Mouse (Mus musculus) heart, adult 11 months (tissue): Measurements from ENCODE around the gene 2700081O15Rik.
"Not testable (repeated sequence)": the region's sequence is repeated elsewhere in the genome, so short reads cannot be mapped to it uniquely, and the experiment has no call there.

ENCODE experiments used
- DNase-seq: peaks from one replicate; pipeline ENCODE4 v3.0.0; 2022

2700081O15Rik gene

DNA sequence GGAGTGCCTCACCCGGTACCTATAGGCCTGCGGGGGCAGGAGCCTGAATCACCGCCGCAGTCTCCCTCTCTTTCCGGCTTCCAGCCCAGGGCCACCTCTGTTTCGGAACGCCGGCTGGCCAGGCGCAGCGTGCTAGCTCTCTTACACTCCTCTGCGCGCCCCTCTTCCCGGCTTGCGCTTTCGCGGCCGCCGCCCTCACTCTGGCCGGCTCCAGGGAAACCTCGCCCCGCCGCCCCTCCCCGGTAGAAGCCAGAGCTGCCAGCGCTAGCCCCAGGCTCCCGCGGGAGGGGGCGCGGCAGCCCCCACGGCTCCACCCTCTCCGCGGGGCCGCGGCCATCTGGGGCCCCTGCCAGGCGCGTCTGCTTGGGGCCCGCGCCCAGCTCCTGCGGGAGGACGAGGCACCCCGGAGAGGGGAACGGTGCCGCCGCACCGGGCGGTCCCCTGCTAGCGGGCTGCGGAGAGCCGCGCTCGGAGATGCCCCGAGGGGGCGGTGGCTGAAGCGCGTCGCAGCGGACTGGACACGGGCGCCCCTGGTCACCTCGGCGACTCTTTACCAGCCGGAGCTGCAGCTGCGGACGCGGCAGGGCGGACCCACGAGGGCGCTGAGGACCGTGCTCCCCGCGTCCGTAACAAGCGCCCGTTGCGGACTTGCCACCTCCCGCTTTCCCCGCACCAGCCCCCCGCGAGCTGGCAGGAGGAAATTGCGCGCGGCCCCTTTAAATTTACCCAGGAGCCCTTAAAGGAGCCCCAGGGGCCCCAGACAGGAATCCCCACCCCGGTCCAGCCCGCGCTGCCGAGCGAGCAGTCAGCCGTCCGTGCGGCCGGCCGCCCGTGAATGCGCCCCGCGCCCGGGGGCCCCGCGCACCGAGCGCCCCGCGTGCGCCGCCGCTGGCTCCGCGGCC, at the start of gene 2700081O15Rik:
Gene 2700081O15Rik, plus strand, starts transcription at position 792 of the 902 bp plus-strand sequence.
- peak; percentile 99 for DNase-seq

DNA sequence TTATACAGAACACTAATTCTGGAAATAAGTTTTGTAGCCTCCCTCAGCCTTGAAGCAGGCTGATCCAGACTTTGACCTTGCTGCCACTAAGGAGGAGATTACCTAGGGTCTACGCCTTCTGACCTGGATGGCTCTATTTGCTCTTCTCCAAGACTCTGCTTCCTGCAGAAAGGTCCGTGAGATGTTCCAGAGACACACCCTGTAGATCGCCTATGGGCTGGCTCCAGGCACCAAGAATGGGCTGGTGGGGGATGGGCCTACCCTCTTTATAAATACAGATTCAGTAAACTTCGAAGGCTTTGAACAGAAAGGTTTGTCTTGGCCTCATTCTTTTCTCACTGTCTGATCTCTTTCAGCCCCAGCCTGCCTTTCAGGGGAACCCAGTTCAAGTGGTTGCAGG, 48.0 kb upstream of the 2700081O15Rik start:
- DNase-seq, result not testable (repeated sequence)

DNA sequence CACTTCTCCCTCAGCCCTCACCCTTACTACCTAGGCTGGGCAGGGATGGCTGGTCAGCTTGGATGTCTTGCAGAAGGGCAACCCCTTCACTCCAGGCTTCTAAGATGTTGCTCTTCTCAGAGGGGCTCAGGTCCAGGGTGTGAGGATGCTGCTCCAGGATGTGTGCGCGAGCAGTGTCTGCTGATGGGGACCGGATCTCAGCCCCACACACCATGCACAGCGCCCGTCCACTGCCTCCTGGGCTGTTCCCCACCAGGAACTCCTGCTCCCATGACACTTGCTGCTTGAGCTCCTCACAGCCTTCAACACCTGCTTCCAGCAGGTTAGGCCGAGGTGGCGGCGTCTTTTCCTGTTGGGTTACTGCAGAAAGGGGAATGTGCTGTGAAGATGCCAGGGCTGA, 42.9 kb upstream of the 2700081O15Rik start:
- peak; percentile 91 for DNase-seq

DNA sequence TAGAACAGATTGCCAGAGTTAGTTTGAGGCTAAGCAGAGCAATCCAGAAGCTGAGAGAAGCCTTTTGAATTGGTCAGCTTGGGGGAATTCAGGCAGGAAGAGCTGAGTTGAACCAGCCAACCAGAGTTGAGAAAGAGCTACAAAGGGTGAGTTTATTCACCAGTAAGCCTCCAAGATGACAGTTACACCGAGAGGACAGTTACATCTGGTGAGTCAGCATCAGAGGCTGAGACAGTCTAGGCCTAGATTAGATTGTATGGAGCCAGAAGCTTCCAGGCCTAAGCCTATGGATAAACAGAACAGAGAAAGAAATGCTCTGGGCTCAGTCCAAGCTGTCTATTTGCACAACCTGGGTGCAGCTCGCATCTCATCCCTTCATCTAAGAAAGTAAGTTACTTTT, 39.8 kb upstream of the 2700081O15Rik start:
- no peak for DNase-seq

DNA sequence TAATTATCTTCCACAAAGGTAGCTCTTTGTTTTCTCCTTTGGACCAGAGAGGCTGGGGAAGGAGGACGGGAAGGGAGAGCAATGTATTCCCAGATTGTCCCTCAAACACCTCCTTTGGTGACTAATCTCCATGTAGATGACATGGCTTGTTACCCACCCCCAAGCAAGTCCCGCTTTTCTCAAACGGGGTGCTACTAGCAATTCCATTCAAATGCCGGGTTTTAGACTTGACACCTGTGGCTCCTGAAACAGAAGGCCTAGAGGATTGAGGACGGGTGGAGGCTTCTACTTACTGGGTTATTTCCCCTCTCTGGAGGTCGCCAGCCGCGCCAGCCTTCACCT, 35.5 kb upstream of the 2700081O15Rik start:
- DNase-seq, result no peak

DNA sequence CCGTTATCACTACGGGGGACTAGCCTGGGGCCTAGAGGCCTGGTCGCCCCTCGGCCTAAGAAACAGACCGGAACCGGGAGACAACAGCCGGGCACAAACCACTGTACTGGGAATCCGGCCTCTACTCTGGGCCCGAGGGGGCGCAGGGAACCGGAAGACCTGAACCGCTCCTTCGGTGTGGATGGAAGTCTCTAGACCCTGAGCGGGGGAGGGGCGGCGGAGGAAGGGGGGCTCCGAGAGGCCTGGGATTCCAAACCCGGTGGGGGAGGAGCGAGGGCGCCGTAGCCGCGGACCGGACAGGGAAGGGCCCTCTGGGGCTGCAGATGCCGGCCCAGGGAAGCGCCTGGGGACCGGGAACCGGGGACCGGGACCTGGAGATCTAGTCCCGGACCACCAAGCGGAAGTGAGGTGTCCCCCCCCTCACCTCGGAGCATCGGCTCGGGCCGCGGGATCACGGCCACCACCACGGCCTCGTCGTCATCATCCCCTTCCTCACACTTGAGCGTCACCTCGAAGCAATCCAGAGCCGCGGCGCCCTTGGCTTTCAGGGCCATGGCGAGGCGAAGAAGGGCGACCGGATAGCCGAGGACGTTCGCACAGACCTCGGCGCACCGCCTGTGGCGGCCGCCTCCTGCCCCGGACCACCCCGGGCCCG, 35.0 kb upstream of the 2700081O15Rik start:
- DNase-seq, result peak; percentile 98

DNA sequence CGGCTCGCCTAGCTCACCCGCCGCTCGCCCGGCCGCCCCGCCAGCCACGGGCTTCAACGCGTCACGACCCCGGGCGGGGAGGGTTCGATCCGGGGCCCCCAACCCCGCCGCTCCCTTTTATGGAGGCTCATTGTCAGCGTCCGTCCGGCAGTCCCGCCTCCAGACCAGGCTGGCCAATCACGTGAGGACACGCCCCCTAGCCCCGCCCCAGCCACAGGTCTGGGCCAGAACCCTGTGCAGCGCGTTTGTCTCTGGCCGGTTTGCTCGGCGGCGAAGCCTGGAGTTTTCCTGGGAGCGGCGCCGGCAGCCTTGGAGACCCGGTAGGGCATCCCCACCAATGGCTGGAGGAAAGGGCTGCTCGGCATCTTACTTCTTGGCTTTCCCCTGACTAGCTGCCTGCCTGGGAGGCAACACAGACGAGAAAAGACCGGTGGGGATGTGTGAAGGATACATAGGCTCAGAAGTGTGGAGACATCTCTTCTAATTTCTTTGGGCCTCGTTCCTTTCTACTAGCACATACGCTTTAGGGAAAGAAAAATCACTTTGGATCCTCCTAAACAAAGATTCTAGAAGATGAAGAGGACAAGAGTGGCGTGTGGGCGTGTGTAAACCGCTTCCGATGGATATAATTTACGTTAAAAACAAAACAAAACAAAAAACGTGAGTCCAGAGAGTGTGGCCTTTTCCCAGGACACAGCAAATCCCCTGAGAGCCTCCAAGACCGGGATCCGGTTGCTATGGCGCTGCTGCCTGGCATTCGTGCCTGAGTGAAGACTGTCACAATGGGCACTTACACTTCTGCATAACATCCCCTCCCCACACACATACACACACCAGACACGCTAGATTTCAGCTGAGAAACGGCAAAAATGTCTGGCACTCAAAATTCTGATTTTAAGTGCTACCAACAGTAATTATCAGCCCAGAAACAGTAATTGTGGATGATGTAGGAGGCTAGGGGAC, 34.2 kb upstream of the 2700081O15Rik start, which contains the start of gene Spindoc:
Gene Spindoc, minus strand, starts transcription at position 92 of the 963 bp plus-strand sequence.
- DNase-seq, result peak; percentile 100

DNA sequence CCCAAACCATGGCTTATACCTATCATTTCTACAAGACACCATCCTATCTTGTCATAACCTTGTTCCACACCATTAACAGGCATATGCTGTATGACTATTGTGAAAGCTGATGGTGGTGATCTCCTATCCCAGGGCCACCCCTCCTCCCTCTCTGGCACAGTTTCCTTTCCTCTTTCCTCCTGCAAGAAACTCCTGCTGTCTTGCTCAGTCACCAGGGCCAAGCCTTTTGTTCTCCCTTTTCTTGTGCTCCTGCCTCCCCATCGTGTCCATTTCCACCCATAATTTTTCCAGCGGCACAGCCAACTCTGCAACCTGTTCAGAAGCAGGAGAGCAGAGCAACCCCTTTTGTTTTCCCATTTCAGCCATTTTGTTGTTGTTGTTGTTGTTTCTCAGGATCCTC, 31.4 kb upstream of the 2700081O15Rik start:
- no peak for DNase-seq

DNA sequence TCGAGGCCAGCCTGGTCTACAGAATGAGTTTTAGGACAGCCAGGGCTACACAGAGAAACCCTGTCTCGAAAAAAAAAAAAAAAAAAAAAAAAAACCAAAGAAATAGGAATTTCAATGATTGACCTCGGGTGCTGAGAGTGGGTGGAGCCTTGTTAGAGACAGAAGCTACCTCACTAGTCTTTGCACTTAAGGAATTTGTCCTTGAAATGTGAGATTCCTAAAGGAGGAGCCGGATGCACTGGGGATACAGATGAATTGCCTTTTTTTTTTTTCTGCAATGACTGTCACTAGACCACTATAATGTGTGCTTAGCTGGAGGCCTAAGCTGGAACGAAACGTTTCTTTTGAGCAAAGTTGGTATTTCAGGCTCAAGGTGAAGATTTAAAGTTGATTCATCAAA, 28.9 kb upstream of the 2700081O15Rik start:
- DNase-seq, result no peak

DNA sequence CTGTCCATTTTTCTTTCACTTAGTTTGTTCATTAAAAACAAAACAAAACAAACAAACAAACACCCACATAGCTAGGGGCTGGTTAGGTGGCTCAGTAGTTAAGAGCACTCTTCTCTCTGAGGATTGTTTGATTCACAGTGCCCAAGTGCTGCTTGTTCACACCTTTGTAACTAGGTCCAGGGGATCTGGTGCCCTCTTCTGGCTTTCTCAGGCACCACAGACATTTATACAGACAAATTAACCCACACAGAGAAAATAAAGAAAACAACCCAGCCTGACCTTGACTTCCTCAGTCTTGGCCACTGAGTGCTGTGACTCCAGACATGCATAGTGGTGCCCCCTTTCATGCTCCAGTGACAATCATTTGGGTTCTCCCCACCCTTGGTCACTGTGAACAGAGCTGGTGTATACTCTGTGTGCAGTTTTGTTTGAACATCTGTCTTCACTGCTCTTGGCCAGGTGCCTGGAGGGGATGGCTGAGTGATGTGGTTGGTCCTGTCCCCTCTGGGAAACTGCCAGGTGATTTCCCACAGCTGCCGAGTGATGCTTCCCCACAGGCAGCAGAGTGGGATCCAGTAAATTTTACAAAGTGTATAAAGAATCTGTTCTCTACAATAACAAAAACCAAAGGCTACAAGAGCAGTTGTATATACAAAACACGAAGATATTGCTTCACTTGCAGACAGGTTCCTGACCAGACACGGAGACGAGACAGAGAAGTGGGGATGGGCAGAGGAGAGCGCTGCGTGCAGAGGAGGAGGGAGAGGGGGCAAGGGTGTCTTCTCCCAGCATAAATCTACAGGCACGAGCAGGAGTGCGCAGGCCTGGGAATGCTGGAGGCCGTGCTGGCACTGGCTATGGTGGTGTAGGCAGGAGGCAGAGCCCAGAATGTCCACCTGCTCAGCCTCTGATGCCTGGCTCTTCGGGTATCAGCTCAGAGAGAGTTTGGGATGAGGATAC, 20.3 kb upstream of the 2700081O15Rik start:
- peak; percentile 91 for DNase-seq

DNA sequence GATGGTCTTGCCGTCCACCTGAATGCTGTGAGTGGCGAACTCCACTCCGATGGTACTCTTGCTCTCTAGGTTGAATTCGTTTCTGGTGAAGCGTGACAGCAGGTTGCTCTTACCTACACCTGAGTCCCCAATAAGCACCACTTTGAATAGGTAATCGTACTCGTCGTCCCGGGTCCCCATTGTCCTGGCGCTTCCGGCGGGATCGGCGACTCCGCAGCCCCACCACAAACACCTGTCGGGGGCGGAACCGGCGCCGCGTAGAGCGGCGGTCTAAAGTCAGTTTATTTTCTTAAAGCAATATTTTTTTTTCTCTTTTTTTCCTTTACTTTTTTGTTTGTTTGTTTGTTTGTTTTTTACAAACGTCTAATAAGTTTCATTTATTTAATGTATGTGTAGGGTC, 18.5 kb upstream of the 2700081O15Rik start:
- DNase-seq, result not testable (repeated sequence)

DNA sequence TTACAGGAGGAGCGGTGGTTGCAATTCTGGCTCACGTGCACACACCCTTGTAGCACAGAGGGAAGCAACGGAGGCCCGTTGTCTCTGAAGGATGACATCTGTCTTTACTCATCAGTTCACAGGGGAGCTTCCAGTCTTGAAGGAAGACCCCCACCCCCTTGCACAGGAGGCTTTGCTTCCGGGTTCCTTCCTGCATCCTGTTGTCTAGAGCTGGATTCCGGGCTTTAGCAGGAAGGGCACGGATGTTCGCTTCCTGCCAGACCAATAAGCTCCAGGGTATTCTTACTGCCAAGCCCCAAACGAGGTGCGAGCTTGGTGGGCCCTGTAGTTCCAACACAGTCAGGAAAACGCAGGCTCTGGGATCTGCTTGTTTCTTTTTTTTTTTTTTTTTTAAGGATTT, 16.8 kb upstream of the 2700081O15Rik start:
- DNase-seq, result peak; percentile 98

DNA sequence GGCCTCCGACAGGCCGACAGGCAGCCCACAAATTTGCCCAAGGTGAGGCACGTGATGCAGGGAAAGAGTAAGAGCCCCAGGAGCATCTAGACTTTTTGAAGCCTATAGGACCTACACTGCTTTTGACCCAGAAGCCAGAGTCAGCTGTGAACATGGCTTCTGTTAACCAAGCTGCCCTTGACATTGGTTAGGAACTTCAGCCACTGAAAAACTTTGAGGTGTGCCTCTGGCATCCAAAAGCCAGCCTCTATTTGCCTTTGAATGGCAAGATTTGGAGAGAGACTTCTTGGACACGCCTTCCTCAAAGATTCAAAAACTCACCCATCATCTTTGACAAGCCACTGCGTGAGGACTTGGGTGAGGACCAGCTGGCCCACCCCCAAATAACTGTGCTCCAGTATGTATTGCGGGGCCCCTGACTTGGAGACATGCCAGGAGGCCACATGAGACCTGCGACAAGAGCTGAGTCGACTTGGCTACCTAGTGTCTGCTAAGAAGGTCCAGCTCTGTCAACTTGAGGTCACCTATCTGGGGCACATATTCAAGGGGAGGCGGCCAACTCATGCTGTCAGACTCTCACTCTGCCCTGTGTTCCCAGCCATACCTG, 12.7 kb upstream of the 2700081O15Rik start:
- DNase-seq, result no peak

DNA sequence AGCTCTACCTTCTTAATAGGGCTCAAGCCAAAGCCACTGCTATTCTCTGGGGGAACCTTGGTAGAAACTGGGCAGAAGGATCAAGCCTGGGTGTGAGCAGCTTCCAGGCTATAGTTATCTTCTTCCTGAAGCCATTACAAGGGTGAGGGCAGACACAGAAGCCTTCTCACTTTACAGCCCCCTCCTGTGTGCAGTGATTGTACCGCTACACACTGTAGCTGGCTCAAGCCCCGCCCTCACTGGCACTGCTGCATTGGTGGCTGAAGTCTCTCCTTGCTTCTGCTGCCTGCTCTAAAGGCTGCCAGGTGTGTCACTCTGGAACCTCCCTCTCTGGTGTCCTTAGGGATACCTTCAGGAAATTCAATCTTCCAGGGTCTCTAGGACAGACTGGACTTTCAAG, 5.1 kb upstream of the 2700081O15Rik start:
- DNase-seq, result no peak

DNA sequence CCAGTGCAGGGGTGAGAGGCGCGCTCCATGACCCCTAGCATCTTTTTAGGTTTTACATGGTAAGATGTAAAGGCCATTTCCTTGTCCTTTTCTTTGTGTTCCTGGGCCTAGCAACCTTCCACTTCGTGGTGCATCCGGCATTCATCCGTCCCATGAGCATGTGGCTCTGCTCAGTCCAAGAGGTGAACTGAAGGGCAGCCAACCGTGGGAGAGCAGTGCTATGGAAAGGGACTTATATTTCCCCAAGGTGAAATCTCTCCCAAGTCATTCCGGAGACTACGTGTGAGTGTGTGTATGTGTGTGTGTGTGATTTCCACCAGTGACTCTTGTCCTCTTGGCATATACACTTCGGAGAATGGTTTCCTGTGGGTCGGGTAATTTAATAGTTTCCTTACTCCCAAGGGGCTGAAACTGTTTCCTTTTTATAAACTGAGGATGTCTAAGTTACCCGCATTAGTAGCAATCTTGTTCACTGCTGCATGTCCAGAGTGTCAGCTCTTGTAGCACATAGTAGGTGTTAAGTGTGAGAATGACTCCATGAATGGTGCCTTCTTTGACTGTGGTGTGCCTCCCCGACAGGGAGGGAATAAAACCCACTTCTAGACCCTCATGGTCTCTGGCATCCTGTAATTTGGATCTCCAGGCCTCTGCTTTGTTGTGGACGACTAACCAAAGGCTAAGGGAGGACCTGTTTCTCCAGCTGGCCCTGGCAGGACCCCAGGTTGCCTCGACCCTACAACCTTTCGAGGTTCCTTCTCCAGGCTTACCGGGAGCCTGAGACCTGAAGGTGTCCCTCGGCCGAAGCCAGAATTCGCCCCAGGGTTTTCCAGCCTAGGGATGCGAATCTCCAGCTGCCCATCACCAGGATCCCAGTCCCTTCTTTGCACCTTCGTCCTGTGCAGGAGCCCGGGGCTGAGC, 1.2 kb upstream of the 2700081O15Rik start:
- peak; percentile 94 for DNase-seq

DNA sequence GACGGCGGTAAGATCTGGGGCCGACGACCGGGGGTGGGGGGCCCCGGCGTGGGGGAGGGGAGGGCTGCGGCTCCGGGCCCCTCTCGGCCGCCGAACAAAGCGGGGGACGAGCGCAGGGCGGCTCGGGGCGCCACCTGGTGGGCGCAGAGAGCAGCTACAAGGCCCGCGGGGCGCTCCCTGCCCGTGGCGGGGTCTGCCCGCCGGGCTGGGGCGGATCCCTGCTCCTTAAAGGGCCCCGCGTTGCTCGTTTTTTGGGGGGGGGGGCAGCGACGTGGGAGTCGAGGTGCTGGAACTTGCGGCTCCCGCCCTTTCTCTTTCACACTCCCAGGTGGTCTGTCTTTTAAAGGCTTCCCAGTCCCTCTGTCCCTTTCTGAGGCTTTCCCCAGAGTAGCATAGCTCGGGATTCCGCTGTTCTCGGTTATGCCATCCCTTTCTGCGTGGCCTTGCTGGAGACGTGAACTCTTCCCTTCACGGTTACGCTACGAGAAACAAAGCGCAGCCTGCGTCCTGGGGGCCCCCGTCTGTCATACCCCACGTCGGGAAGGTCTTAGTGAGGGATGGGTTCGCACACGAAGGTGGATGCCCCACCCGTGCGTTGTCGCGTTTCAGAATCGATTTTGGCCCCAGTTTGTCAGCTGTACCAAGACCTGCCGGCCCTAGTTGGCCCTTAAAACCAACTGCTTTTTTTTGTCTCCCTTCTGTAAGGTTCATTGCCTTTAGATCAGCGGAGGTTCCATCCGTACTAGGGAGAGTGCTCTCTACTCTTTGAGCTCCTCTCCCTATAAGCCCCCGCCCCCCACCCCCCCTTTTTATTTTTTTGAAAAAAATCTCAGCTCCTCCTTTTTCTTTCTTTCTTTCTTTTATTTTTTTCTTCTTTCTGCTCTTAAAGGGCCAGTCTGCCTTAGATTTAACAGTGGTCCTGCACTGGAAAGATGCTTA, 755 bp downstream of the 2700081O15Rik start:
- DNase-seq, result peak; percentile 98

DNA sequence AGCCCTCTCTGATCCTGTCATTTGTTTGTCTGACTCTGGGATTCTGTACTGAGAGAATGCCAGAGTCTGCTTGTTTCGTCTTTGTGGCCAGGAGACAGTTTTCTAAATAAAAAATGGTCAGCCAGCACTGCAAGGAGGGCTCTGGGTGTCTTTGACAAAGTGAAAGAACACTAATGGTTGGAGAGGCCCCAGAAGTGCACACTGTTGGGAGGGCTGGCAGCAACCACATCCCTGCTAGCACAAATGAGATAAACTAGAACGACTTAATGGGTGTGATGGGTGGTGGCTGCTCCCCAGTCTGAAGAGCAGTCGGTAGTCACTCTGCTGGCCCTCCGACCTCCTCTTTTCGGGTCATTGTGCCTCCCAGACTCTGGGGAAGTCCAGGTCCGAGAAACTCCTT, 1.7 kb downstream of the 2700081O15Rik start:
- DNase-seq, result peak; percentile 95

DNA sequence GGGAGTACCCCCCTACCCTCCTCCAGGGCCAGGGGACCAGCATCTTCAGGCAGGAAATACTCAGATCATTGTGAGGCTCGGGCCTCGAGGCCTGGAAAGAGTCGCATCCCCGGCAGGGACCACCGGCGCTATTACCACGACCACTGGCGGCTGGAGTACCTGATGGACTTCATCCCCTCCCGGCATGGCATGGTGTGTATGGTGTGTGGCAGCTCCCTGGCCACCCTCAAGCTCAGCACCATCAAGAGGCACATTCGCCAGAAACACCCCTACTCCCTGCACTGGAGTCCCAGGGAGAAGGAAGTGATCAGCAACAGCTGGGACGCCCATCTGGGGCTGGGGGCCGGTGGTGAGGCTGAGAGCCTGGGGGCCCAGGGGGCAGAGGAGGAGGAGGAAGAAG, 2.7 kb downstream of the 2700081O15Rik start:
- peak; percentile 94 for DNase-seq
